12 mouse cellular contexts compared by ENCODE assay signal in genomic region chr7:113140011-113140438, GRCm38 (mm10).
A peak's percentile ranks its signal among the peaks of the same experiment; 100 is the strongest.
DNase-seq lines count a peak whose midpoint lies in the region; ATAC-seq lines count a peak whose summit lies in the region.
"Had no signal": no experiment of that assay in that cellular context is flagged by ENCODE, and none has a peak within 500 bp of the region (broad histone marks: within the 10 kb centered on the region; RNA-seq: fewer than 3 reads in every experiment).

No protein-coding gene starts in this region.

- no peak for DNase-seq in frontal cortex, postnatal 14 days (ENCODE audit: low spot score in 2 of 2)
- peak; percentile 73 to 80 for DNase-seq in right cerebral cortex, adult 2 months (ENCODE audit: low spot score in 2 of 2)
- DNase-seq in right cerebral cortex, postnatal 10 days (ENCODE audit: low spot score in 2 of 2) = no peak
- DNase-seq in adipocyte (ENCODE audit: low spot score) = peak; percentile 54
- peak; percentile 11 for DNase-seq in skeletal muscle tissue, adult 2 months (ENCODE audit: low read depth, low spot score)
- DNase-seq in spleen, postnatal 10 days (ENCODE audit: low spot score in 2 of 2) = no peak
- DNase-seq in cerebellum, postnatal 10 days = no peak
- DNase-seq: cerebellum, adult 8-10 months; kidney, adult 8-10 months had no signal

- peak; percentile 74 for ATAC-seq in frontal cortex, adult (ENCODE audit: low TSS enrichment)
- ATAC-seq: CD4-positive, CD25-positive, alpha-beta regulatory T cell, adult 4 months; hindbrain, embryonic 16.5 days had no signal

Comparison
In these comparisons a context has a peak if more than half of its experiments do, and no peak if none do; other contexts are left out.
1. DNase-seq: peak in right cerebral cortex, adult 2 months (2 of 2), adipocyte (single experiment) and skeletal muscle tissue, adult 2 months (single experiment); none in frontal cortex, postnatal 14 days (0 of 2), right cerebral cortex, postnatal 10 days (0 of 2), spleen, postnatal 10 days (0 of 2) and cerebellum, postnatal 10 days (0 of 2).